Mouse (Mus musculus) inflammation-experienced regulatory T-cells, adult 6 months (primary cell): Measurements from ENCODE around the gene Adprh. TPM values are rescaled to one million over a fixed set of nuclear protein-coding genes. Genes with fewer than 3 reads are reported as not detected.

Experiments used
- polyA plus RNA-seq, 3 experiments: library from polyadenylated mRNA; unstranded; fragments of 100-300 nt; shearing (Covaris generic); gene quantifications; one replicate each; pipeline ENCODE4 v1.2.1; 2017

Adprh gene
- polyA plus RNA-seq, 3 experiments from 2014 or later = 43.1 to 93.7 (median 71.8) TPM

Other genes starting within 250 kb of the Adprh start
- gene Nr1i2, start 157.9 kb downstream of the Adprh start, polyA plus RNA-seq = not detected
- under 1 TPM in 1 of 3 experiments, not detected in 2; 0.19 TPM for gene Maats1, start 110.6 kb downstream of the Adprh start, polyA plus RNA-seq
- 100 to 1,000 TPM; 213 to 395 (median 300) TPM for gene Cox17, start 105.7 kb downstream of the Adprh start, polyA plus RNA-seq
- gene Gm21987, start 105.7 kb downstream of the Adprh start, polyA plus RNA-seq = not detected
- 10 to 100 TPM in 1 of 3 experiments, 1 to 10 TPM in 1, under 1 TPM in 1; 0.95 to 10.3 (median 2.3) TPM for gene Popdc2, start 90.5 kb downstream of the Adprh start, polyA plus RNA-seq
- gene Pla1a, start 19.6 kb downstream of the Adprh start, polyA plus RNA-seq = under 1 TPM in 1 of 3 experiments, not detected in 2; 0.30 TPM
- gene Cd80, start 2.9 kb upstream of the Adprh start, polyA plus RNA-seq = 10 to 100 TPM in 1 of 3 experiments, 1 to 10 TPM in 2; 2.6 to 12.9 (median 3.8) TPM
- gene Timmdc1, start 70.0 kb upstream of the Adprh start, polyA plus RNA-seq = 10 to 100 TPM; 10.1 to 18.5 (median 14.4) TPM
- 10 to 100 TPM; 30.8 to 37.8 (median 37.2) TPM for gene Poglut1, start 97.6 kb upstream of the Adprh start, polyA plus RNA-seq
- gene Tmem39a, start 106.0 kb upstream of the Adprh start, polyA plus RNA-seq = 10 to 100 TPM; 33.5 to 34.0 (median 33.6) TPM